Mouse (Mus musculus) kidney, adult 9 months (tissue): ENCODE measurements around the gene Ddb2.
A peak's percentile ranks its signal among the peaks of the same experiment; 100 is the strongest.

ENCODE experiments used
- DNase-seq: peaks from one replicate; pipeline ENCODE4 v3.0.0; 2022

Gene Ddb2

DNA sequence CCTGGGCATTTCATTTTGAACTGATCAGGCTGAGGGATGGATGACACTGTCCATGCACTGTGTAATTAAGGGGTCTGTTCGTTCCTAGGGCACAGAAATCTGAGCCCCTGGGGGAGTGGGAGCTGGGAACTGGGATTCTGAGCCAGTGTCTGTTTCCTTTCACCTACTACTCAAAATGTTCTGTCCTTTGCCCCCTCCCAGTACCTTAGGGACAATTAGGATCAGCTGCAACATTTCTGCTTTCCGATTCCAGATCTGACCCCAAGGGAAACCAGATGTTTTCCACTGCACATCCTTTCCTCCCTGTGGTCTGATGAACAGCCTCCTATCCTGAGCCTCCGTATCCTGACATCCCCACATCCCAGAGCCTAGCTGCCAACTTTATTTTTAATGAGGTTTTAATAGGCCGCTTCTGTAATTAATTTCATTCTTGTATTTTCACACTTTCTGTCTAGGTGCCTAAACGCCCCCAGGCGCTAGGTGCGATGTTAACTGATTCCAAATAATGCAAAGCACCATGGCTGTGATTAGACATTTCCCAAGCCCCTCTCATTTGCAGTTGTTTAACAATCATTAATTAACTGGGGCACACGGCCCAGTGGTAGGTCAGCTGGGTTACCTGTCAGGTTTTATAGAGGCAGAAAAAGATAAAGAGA is 18.1 kb upstream of the Ddb2 start:
- no peak for DNase-seq

- no peak for DNase-seq
Observed at GRCm38 (mm10) chr2:91252512-91252911, 15.7 kb upstream of the Ddb2 start.

DNA sequence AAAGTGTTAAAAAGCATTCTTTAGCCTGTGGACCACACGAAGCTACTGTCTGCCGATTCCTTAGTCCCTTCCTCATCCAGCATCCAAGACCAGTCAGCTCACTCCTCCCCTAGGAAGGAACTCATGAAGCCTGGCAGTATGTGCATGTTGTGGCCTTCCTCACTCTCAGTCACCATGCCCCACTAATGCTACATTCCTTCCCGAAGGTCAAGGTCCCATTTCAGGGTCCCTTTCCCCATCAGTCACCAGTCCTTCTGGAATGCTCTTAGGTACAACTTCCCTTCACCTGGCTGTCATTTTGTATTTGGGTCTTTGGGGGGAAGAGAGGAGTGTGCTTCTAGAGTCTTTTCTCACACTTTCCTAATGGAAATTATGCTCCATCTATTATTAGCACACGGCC is 15.2 kb upstream of the Ddb2 start:
- DNase-seq: no peak

- DNase-seq: no peak
Observed at GRCm38 (mm10) chr2:91248366-91248765, 11.6 kb upstream of the Ddb2 start.

DNA sequence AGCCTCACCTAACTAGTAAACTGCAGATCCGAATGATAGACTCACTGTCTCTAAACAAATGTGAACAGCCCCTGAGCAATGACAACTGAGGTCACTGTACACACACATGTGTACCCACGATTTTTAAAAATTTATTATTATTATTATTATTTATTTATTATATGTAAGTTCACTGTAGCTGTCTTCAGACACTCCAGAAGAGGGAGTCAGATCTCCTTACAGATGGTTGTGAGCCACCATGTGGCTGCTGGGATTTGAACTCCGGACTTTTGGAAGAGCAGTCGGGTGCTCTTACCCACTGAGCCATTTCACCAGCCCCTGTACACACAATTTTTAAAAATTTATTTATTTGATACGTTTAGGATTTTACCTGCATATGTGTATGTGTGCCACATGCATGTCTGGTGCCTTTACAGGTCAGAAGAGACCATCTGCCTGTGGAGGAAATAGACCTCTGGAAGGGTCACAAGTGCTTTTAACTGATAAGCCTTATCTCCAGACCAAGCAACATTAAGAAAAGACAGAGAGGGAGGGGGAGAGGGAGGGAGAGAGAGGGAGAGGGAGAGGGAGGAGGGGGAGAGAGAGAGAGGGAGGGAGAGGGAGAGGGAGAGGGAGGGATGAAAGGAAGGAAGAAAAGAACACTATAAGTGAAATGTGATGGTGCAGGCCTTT is 7.9 kb upstream of the Ddb2 start:
- DNase-seq: no peak

DNA sequence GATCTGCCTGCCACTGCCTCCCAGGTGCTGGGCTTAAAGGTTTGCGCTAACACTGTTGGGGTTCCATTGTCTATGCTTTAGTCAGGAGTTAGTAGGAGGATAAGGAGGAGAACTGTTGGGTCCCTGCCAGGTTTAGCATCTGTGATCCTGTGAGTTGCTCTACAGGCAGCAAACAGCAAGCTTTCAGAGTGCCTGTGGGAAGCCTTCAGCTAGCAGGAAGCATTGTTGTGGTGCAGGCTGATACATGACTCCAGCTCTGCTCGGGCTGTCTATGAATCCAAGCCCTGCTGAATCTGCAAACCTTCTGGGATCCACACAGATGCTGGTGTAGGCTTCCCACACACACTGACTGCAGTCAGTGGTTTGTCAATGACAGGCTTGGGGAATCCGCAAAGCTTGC is 6.6 kb upstream of the Ddb2 start:
- no peak for DNase-seq

GRCm38 (mm10) chr2:91242547-91242946 is 5.8 kb upstream of the Ddb2 start:
- no peak for DNase-seq

DNA sequence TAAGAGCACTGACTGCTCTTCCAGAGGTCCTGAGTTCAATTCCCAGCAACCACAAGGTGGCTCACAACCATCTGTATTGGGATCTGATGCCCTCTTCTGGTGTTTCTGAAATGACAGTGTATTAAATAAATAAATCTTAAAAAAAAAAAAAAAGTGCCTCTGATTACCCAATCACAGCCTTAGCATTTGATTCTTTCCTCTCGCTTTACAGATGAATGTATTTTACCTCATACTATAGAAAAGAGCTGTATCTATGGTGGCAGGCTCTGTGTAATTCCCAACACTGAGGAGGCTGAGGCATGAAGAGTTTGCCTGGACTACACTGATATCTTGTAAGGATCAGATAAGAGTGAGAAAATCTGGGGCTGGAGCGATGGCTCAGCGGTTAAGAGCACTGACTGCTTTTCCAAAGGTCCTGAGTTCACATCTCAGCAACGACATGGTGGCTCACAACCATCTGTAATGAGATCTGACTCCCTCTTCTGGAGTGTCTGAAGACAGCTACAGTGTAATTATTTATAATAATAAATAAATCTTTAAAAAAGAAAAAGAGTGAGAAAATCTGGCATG is 814 bp upstream of the Ddb2 start:
- DNase-seq: peak; percentile 32

DNA sequence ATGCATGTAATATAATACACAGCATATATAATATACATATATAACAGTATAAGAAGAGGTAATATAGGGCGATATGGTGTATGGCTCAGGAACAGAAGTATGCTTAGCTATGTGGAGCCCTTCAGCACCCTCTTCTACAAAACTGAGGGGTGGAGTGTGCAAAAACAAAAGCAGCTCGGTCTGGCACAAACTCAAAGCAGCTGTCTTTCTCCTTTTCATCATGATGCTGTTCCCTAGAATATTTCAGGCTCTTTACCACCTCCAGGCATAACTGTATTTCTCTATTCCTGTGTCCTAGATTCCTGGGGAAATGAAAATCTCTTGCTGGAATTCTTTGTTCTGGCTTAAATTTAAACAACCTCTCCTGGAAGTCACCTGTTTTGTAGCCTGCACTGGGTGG is 7.0 kb downstream of the Ddb2 start:
- no peak for DNase-seq

DNA sequence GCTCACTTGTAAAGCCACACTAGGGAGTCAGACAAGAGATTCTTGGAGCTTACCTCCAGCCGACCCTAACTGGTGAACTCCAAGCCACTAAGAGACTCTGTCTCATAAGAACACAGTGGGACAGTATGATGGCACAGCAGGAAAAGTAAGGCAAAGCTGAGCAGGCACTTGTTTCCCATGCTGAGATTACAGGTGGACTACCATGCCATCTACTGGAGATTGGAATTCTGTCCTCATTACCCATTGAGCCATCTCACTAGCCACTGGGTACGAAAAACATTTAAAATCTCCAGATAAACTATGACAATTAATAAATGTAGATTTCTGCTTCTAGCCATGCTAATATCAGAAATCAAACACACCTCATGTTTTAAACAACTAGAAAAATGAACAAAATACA is 13.2 kb downstream of the Ddb2 start:
- DNase-seq: no peak

DNA sequence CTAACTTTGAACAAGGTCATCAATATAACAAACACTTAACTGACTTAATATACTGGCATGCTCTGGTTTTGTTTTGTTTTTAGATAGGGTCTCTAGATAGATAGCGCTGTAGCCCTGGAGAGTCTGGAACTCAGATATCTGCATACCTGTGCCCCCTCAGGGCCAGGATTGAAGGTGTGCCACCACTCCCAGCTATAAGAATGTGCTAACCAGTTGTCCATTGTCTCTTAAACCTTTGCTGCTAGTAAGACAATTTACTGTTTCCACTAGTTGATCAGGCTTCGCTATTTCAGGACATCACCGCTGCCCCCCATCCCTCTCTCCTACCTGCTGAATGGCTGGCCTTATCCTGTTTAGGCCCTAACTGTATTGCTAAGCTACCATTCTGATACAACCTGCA is 16.3 kb downstream of the Ddb2 start:
- DNase-seq: no peak

- DNase-seq: no peak
Observed at GRCm38 (mm10) chr2:91217032-91217431, 19.8 kb downstream of the Ddb2 start.

DNA sequence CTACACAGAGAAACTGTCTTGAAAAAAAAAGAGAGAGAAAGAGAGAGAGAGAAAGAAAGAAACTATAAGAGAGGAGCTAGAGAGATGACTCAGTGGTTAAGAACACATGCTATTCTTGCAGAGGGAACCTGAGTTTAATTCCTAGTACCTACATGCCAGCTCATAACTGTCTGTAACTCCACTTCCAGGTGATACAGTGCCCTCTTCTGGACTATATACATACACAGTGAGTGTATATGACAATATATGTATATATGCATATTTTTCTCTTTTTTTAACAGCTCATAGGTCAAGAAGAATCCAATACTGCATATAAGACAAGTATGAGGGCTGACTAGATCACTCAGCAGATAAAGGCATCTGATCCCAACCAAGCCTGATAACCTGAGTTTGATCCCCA is 23.5 kb downstream of the Ddb2 start:
- no peak for DNase-seq

DNA sequence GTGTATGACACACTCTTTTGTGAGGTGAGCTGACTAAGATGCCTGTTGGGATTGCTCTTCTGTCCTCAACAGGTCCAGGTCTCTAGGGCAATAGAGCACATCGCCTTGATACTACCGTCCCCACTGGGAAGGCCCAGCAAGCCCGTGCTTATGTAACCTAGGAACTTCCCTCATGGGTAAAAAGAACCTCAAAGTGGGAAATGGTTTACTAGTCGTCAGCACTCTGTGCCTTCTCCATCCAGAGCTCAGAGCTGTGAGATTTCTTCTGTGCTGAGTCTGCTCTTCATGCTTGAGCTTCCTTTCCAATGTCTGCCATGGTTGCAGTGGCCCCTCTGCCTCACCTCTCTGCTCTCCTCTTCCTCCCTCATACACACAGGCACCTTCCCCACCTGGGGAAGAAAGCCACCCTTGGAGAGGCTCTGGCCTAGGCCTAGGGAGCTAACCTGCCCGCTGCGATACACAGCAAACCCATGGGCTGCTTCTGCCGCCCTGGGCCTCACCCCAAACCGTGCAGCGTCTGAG is 30.5 kb downstream of the Ddb2 start:
- no peak for DNase-seq

GRCm38 (mm10) chr2:91202972-91203656 is 33.7 kb downstream of the Ddb2 start:
- DNase-seq: peak; percentile 20

DNA sequence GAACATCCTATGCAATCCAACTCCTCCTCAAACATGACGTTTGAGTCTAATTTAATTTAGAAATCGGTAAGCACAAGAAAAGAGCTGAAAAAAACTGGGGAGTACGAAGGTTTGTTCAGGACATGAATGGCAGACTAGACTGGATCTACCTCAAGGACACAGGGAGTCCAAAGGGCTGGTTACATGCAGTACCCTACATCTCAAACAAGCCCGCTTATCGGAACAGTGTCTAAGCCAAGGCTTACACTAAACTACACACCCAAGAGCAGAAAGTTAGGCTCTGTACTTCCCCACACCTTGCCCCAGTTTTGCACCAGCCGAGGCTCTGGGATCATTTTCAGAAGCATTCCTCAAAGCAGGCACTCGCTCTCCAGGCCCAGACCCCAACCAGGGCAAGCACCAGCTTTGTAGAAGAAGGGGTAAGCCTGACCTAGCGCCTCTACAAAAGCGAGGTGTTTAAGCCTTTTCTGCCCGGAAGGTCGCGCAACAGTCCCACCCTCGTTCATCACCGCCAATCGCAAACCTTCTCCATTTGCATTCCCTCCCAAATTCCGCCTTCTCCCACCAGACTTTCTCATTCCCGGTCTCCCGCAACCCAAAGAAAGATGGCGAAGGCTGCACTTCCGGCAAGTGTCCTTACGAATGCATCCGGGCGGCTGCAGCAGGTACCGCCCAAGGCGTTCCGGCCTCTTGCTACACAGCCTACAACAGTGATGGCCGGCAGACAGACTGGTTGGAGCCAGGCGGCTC is 34.4 kb downstream of the Ddb2 start, which contains the start of the genes Nr1h3 and Acp2:
TSS of gene Nr1h3 (minus strand) at position 613 of the 750 bp plus-strand sequence.
TSS of gene Acp2 (plus strand) at position 664 of the 750 bp plus-strand sequence.
- peak; percentile 97 for DNase-seq

- no peak for DNase-seq
Observed at GRCm38 (mm10) chr2:91198888-91199287, 37.9 kb downstream of the Ddb2 start.

DNA sequence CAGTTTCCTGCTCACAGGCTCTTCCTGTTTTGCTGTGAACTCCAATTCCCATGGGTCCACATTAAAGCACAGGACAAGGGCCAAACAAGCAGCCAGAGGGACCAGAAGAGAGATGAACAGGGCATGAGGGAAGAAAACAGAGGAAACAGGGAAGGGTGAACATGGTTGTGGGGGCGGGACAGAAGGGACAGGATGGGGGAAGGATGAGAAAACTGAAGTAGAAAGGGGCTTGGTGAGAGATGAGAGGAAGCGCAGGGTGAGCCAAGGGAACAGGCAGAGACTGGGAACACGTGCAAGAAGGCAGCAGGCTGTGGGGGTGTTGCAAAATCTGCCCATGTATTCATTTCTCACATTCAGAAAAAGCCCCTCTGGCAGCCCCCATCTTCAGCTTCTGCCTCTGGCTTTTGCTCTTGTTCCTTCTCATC is 40.2 kb downstream of the Ddb2 start:
- DNase-seq: peak; percentile 52

- DNase-seq: peak; percentile 91
Observed at GRCm38 (mm10) chr2:91194624-91195332, 42.0 kb downstream of the Ddb2 start.

DNA sequence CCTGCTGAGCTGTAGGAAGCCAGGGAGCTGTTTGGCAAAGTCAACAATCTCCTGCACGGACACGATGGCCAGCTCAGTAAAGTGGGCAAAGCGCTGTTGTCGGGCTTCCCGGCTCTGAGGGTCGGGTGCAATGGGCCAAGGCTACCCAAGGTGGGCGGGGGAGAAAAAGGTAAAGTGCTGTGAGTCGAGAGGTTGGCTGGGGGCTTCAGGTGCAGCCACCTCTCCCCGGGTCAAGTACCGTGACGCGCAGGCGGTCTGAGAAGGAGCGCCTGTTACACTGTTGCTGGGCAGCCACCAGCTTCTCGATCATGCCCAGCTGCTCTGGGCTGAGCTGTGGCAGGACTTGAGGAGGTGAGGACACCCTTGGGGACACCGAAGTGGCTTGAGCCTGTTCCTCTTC is 46.3 kb downstream of the Ddb2 start:
- no peak for DNase-seq

GRCm38 (mm10) chr2:91187431-91187830 is 49.4 kb downstream of the Ddb2 start:
- no peak for DNase-seq

GRCm38 (mm10) chr2:91186208-91186607 is 50.6 kb downstream of the Ddb2 start:
- DNase-seq: no peak
